Mouse (Mus musculus): ENCODE measurements at regions not wholly inside any gene's neighbourhood (a gene's known extent, or its start where the extent isn't known, plus 50 kb on each side); places are given as distances from the start of the nearest gene placed in this dataset.

DNA sequence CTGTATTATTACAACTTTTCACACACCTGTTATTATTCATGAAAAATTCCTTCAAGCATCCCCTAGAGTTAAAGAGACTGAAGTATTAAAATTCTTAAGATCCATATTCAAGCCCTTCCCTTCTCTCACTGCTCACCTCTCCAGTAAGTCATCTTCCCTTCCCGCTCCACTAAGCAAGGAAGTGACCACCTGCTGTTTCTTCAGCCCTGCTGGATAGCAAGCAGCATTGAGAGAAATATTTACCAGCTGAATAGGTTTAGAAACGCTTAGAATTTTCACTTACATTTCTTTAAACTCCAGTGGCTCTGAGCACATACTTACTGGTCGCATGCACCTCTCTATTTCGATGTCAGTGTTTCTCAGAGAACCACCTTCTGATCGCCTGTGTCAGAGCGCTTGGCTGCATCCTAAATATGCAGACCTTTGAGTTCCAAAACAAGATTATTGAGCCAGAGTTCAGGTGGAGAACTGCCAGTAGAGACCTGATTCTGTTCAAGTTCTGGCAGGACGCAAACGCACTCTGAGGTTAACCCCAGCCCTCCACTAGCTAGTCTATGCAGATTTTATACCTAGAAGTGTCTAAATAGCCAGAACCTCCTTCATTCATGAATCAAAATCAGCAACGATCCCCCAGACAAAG is 314.9 kb downstream of the Mllt3 start:
- DNase-seq (ENCODE audit: low spot score in 2 of 2): no peak

DNA sequence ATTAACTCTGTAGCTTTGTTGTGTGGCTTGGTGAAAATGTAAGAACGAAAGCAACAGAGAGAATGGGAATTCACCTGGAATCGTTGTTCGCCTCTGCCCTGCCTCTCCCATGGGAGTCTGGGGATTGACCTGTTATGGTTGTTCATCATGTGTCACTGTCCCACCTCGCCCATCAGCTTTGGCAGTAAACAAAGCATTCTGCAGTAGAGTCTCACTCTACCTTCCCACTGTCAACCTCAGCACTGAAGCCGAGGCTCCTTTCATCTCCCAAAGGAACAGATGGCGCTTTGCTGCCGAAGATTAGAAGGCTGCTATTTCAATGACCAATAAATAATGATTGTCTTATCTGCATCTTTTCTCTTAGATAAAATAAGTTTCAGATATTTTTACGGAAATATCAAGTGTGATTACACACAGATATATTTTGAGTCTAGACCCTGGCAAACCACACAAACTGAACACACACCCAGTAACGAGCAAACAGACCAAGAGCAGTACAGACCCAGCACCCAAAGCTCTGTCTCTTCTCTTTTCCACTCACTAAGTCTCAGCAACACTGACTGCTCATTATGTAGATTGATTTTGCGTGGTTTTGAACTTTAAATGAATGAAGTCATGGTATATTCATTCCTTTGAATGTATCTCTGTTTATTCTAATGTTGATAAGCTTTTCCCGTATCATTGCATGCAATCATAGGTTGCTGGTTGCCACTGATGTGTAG is 317.8 kb downstream of the Mllt3 start:
- no peak for DNase-seq (ENCODE audit: low spot score in 2 of 2)

DNA sequence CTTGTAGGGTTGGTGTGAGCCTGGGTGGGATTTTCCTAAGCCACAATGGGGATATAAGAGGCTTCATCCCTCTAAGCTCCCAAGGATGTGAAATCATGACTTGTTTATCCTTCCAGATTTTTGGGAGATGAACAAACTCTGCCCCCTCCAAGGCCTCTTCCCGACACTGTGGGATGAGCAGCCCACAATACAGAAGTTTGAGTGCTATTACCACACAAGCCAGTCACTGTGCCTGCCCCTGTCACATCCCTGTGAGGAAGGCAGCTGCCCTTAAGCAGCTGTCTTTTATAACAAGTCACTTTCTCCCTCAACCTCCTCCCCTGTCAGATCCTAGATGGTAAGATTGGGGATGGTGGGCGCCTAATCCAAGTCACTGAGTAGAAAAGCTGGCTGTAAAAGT is 320.5 kb downstream of the Mllt3 start:
- DNase-seq (ENCODE audit: low spot score in 2 of 2): no peak

DNA sequence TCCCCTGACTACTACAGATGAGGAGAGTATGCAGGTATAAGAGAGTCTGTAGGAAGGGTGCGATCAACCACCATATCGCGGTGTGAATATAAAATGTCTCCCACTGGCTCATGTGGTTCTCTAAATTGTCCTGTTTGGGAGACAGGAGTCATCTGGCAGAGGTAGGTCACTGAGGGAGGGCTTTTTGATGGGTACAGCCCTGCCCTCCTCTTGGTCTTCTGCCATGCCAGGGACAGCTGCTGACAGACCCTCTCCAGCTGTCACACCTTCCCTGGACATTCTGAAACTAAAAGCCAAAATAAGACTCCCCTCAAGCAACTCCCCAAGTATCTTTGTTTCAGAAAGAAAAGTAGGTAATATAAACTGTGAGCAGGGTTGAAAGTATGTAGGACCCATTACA is 320.9 kb downstream of the Mllt3 start:
- no peak for DNase-seq (ENCODE audit: low spot score in 2 of 2)

DNA sequence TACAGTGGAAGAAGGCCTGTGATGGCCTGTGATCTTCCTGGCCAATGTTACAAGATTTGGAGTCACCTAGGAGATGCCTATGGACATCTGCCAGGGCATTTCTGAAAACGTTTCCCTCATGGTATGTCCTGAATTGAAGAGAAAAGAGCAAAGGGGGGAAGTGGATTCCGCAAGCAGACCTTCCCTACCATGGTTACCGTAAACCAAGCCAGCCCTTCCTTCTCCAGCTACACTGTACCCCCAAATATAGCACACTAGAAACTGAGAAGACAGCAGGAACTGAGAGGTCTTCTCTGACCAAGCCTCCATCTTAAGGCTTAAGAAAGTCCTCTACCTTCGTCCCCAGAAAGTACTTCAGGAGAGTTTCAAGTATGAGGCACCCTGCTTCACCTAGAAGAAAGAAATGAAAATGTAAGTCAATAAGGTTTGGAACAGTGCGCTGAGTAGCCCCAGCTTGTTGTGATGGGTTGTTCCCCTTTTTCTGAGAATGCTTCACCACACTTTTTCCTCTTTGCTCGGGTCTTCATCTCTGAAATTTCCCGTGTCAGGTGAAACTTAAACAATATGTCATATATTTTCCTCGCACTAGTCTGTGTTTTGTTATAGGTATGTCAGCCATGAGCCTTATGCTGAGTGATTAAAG is 321.9 kb downstream of the Mllt3 start:
- DNase-seq (ENCODE audit: low spot score in 2 of 2): no peak

DNA sequence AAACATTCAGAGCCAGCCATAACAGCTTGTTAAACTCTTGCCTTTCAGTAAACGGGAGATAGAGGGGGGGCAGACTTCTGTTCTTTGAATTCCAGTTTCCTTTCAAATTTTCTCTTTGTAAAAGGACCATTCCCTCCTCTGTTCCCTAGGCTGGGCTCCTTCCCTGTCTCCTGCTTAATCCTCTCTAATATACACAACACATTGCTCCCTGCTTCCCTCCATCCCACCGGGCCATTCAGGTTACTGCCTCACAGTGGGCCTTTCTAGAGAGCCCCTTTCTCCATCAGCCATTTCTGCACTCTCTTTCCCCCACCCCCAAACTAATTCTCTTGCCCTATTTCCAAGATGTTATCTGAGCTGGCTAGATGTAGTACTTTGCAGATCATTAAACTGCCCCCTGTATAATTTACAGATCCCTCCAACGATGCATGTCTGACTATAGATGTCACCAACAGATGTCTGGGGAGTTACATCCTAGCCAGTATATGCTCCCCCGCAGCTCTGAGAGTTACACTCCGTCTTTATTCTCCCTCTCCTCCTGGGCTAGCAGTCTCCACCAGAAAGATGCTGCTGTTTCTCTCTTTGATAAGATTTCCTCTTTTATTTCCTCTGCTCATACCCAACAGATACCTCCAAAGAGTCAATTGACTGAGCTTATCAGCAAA is 324.1 kb downstream of the Mllt3 start:
- no peak for DNase-seq (ENCODE audit: low spot score in 2 of 2)

DNA sequence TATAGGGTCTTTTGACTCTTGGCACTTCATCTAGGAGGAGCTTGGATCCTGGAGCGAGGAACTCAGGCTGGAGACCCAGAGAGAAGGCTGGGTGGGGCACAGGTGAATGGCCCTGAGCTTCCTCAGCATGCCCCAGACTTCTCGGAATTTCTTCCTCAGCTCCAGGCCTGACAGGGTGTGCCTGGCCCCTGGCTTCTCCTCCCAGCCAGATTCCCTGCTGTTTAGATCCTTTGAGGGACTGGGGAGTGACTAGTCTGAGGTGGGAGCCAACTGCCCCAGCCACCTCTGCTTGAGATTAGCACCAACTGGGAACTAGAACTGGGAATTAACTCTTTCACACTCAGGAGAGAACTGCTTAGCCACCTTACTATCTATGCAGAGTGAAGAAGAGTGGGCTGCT is 325.8 kb downstream of the Mllt3 start:
- no peak for DNase-seq (ENCODE audit: low spot score in 2 of 2)

DNA sequence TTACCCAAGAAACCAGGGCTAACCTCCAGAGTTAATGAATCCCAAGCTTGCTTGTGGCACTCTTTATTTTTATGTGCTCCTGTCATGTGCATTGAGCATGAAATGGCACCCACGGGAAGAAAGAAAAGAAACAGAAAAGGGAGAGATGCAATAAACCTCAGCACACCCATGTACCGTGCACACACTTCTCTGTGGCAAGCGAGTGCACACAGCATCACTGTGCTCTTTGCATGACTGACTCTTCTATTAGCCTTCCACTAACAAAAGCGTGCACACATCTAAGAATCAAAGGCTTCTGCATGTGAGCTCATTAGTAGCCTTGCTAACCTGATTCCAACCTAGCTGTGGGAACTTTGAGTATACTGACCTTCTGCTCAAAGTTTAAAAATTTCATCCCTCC is 330.3 kb downstream of the Mllt3 start:
- DNase-seq (ENCODE audit: low spot score in 2 of 2): no peak

DNA sequence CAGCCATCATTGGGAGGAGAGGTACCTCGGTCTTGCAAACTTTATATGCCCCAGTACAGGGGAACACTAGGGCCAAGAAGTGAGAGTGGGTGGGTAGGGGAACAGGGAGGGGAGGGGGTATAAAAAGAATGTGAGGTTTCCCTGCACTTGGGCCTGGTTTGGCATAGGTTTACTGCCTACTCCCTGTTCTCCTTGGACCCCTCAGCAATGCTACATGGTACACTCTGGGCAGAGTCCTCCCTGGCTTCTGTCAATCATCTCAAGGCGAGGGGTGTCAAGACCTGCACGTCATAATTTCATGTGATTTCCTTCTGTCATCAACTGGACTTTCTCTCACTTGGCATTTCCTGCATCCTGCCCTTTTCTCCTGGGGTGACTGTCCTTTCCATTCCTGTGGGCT is 330.9 kb downstream of the Mllt3 start:
- DNase-seq (ENCODE audit: low spot score in 2 of 2): no peak

DNA sequence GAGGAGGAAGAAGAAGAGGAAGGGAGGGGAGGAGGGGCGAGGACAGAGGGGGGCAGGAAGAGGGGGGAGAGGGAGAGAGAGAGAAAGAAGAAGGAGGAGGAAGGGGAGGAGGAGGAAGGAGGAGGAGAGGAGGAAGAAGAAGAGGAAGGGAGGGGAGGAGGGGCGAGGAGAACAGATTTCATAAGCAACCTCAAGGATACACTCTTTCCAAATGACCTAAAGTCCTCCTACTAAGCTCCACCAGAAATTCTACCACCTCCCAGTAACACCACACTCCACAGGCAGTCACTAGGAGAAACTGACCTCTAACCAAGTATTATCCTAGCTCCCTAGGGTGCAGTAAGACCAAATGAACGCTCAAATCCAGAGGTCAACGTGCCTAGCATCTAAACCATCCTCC is 332.1 kb downstream of the Mllt3 start:
- no peak for DNase-seq (ENCODE audit: low spot score in 2 of 2)

DNA sequence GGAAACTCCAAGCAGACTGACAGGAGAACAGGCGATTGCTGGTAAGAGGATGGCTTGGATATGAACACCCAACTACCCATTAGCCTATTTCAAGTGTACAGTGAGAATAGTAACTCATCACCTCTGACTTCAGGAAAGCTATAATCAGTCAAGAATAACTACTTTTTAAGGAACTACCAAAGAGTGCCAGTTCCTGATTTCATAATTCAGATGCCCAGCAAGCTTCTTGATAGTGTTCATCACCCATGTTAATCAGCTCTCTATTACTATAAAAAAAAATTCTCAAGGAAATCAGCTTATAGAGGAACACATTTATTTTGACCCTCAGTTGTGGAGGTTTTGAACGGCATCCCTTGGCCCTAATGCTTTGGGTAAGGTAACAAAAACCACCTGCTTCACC is 332.7 kb downstream of the Mllt3 start:
- DNase-seq (ENCODE audit: low spot score in 2 of 2): no peak

DNA sequence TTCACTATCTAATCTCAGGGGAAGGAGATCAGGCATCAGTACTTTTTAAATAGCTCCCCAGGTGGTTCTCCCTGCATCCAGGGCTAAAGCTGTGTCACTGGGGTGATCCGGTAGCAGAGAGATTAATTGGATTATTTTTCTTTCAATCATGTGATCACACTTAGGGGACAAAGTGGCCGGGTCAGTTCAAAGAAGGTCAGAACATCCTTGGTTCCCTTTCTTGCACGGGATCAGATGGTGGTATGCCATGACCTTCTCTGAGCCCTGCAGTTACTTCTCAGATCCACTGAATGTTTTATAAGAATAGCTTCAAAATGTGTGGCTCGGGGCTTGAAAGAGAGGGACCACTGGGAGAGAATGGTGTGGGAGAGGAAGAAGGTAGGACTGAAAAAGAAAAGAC is 333.6 kb downstream of the Mllt3 start:
- no peak for DNase-seq (ENCODE audit: low spot score in 2 of 2)

DNA sequence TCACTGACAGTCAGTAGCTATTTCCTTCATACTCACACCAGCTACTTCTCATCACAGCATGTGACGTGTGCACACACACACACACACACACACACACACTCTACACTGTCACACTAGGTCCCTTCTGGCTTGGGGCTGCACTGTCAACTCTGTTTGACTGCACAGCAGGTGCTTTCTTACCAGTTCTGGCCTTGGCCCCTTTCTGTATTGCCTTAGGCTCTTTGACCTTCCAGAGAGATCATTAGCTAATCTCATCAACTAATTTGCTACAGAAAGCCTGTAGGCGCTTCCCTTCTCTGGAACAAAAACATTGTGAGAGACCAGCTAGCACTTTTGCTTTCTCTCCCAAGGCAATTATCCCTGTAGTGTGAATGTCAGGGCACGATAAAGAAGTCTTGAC is 334.4 kb downstream of the Mllt3 start:
- DNase-seq (ENCODE audit: low spot score in 2 of 2): no peak

DNA sequence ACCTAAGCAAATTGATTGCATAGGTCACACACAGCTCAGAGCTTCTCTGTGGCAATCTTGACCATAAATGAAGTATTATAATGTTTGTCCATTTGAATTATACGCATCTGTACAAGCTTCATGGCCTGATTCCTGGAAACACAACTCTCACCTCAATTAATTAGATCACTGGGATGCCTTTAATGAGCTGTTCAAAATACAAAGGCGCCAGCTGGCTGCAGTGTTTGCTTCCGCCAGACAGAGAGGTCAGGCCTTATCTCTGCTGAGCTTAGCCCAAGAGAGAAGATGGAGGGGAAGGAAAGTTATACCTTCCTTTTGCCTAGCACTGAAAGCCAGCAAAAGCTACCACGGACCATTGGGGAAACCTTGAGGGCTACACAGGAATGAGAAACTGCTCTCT is 336.2 kb downstream of the Mllt3 start:
- DNase-seq (ENCODE audit: low spot score in 2 of 2): no peak

DNA sequence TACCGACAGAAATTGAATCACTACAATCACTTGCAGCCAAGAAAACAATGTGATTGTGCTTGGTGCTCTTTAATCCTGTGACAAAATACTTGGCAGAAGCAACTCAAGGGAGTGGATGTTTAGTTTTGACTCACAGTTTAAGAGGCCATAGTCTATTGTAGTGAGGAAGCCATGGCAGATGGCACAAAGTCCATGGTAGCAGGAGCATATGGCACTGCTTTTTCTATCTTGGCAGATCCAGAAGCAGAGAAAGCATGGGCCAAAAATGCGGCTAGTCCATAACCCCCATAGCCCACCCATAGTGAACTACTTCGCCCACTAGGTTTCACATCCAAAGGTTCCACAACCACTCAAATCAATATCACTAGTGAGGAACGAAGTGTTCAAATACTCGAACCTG is 337.4 kb downstream of the Mllt3 start:
- no peak for DNase-seq (ENCODE audit: low spot score in 2 of 2)

DNA sequence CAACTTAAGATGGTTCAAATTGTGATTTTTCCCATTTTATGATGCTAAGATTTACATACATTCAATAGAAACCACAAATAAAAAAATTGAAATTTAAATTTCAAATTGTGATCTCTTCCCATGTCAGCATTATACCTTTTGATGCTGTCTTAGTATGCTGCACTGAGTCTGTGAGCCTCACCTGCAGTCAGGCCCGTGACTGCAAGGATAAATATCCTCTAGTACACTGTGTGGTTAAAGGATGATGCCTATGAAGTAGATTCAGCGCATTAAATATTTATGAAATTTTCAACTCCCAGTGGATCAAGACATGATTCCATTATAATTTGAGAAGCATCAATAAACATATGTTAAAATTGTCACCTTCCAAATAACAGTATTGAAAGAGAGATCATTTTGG is 340.4 kb downstream of the Mllt3 start:
- no peak for DNase-seq (ENCODE audit: low spot score in 2 of 2)

DNA sequence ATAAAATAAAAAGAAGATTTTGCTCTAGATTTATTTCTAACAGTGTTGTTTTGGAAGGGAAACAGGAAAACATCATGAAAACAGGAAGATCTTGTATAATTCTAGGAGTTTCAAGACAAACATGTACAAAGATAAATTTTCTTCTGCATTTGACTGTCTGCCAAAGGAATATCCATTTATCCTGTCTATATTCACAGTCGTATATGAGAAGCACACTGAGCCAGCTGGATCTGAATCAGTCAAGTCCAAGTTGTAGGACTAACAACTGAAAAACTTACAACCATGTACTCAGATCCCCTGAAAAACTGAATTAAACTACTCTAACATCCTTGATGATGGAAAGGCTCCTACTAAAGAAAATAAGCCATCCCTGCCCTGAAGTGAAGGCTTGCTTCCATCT is 348.2 kb downstream of the Mllt3 start:
- no peak for DNase-seq (ENCODE audit: low spot score in 2 of 2)

DNA sequence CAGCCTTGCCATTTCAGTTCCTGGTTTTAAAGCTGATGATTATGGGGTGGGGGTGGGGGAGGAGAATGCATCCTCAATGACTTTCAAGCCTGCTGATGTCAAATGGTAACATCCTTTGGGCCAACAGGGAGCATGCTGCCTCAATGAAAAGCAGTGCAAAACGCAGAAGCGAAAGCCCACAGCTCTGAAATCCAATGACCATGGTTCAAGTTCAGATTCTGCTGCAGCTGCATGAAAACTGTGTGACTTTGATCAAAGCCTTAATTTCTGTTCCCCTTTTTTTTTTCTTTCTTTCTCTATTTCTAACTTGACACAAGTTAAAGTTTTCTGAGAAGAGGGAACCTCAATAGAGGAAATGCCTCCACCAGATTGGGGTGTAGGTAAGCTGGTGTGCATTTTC is 350.4 kb downstream of the Mllt3 start:
- DNase-seq (ENCODE audit: low spot score in 2 of 2): no peak

DNA sequence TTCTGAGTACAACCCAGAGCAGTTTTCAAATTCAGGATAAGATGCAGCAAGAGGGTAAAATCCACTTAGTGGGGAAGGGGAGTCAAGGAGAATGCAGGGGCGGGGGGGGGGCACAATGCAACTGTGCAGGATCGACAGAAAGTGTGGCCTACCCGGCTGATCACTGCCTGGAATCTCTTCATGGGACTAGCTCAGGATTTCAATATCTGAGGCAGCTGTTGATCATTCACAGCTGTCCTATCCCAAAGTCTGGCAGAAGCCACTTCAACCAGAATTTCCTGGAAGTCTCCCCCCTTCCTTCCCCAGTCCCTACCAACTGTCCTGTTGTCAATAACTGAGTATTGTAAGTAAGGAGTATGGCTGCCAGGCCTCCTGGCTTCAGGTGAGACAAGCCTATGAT is 362.1 kb downstream of the Mllt3 start:
- DNase-seq (ENCODE audit: low spot score in 2 of 2): no peak

DNA sequence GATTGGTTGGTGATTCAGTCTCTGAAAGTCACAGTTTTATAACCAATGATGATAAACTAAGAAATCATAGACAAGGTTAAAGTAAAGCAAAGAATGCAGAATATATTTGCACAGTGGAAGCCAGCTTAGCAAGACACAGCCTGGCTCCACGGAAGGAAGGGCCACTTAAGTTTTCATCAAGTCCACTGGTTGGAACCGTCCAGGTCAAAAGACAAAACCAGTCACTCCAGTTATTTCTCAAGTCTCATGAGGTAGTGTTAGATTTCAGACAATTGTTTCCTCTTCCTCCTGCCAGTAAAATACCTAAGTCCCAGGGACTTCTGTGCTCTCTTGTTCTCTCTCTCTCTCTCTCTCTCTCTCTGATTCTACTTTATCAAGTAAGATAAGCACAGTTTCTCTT is 363.0 kb downstream of the Mllt3 start:
- peak in 1 of 2 experiments; percentile 15 for DNase-seq (ENCODE audit: low spot score in 2 of 2)

DNA sequence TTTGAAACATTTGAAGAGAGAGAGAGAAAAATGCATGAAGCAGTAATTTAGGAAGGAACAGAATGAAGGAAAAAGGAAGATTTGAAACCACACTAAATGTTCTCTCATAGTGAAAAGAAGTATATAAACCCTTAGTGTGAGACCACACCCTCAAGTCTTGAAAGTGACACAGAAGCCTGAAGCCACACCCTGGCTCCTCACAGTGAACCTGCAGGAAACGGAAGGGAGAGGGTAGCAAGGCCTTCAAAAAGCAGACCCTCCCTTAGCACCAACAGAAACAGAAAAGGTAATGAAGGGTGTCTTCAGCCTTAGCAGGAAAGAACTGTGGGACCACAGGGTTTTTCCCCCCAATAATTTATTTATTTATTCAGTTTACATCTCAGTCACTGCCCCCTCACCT is 363.7 kb downstream of the Mllt3 start:
- DNase-seq (ENCODE audit: low spot score in 2 of 2): no peak

DNA sequence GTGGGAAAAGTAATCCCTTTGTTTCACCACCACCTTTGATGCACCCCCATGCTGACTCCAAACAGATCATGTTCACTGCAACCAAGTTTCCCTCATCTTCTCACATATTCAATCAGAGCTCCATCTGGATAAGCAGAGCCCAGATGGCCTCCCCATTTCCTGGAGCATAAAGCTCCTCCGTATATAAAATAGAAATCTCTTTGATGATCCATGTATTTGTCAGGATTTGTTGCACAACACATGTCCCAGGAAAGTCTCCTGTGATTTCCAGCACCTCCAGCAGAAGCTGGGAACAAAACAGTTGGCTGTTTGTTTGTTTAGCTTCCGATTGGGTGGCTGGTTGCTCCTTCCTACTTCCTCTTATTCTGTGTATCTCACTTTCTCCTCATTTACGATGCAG is 364.9 kb downstream of the Mllt3 start:
- DNase-seq (ENCODE audit: low spot score in 2 of 2): no peak
